Mouse (Mus musculus) testis, postnatal 10 days (tissue): Measurements from ENCODE around the gene Atp4a.
"Not testable (repeated sequence)": the region's sequence is repeated elsewhere in the genome, so short reads cannot be mapped to it uniquely, and the experiment has no call there.

Source experiments
- DNase-seq: peaks from one replicate; pipeline ENCODE4 v3.0.0; 2021; ENCODE audit warnings: low spot score

The Atp4a gene

DNA sequence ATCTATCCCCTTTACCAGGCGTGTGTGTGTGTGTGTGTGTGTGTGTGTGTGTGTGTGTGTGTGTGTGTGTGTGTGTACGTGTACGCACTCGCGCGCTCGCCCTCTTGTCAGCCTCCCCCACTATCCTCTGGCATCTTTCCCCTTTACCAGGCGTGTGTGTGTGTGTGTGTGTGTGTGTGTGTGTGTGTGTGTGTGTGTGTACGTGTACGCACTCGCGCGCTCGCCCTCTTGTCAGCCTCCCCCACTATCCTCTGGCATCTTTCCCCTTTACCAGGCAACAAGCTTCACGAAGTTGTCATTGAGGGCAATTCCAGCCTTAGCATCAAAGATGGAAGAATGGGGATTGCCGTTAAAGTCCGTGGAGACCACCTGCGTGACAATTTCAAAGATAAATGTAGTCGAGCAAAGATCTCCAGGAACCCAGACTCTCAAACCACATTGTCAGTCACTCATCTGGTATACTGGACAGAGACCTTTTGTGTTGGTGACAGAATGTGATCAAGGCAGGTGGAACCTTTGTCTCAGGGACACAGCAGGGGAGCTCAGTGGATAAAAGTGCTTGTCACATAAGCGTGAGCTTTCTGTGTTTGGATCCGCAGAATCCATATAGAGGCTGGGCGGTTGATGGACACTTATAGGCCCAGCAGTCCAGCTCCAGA is 18.2 kb downstream of the Atp4a start:
- DNase-seq = not testable (repeated sequence)

DNA sequence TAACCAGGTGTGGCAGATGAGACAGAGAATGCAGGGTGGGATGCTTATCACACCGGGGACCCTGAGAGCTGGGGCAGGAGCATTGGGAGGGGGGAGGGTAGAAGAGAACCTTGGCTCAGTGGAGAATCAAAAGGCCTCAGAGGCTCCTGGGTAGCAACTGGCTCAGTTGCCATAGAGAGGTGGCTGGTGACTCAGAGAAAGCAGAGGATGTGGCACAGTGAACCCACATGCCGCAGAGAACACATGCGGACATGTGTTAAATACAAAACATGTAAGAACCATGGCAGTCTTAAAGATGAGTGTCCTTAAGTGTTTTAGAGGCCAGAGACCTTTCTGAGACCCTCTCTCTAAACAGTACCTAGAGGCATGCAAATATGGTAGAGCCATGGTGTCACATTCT is 24.2 kb downstream of the Atp4a start:
- DNase-seq = no peak

DNA sequence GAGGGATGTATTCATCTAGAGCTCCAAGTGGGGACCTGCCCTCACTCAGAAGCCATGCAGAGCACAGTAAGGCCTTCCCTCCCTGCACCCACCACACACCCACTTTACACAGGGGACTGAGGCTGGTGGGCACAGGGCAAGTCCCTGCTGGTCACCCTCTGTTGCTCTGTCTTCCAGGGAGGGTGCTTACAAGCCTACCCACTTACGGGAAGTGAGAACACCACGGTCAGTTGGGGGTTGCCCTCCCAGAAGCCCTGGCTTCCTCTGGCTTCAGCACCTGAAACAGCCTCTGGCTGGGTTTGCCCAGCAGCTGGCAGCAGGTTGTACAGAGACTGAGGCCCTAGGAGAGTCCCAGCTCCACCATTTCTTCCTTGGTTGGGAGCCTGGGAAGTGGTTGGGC is 30.6 kb downstream of the Atp4a start:
- not testable (repeated sequence) for DNase-seq

DNA sequence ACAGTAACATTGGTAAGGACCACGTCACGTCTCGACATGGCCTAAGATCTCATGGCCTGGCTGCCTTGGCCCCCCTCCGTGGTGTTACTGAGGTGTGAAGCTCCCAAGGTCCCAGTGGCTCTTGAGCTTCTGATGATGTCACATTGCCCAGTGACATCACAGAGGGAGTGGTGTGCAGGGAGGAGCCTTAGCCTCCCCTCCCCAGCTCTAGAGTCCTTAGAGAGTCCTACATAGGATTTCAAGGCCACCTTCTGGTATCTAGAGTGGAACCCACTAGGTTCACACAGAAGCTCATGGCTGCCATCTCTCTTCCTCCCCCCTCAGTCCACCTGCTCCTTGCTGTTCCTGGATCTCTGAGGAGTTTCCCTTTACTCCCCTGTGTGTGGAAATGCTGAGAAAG is 31.6 kb downstream of the Atp4a start, which contains the start of gene Gapdhs:
Gene Gapdhs, minus strand, starts transcription at position 65 of the 400 bp plus-strand sequence.
- DNase-seq = not testable (repeated sequence)

DNA sequence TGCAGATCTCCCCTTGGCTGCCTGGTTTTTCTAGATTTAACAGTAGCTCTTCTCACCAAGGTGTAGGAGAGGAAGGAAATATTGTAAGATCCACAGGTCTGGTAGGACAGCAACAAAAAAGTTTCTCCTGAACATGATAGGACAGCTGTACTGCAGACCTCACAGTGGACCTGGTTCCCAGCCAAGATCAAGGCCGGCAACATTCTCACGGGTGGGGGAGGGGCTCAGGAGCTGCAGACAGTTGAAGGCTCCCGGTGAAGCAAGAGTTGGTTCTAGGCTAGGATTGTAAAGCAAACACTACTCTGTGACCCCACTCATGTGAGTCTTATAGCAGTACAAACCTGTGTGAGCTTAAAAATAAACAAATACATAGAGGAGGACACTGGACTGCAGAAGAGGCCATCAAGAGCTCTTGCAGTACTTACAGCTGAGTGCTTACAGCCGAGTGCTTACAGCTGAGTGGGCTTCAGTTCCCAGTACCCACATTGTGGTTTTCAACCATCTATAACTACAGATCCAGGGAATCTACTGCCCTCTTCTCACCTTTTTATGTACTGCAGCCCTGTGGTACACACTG is 32.1 kb downstream of the Atp4a start:
- DNase-seq = peak; percentile 84

DNA sequence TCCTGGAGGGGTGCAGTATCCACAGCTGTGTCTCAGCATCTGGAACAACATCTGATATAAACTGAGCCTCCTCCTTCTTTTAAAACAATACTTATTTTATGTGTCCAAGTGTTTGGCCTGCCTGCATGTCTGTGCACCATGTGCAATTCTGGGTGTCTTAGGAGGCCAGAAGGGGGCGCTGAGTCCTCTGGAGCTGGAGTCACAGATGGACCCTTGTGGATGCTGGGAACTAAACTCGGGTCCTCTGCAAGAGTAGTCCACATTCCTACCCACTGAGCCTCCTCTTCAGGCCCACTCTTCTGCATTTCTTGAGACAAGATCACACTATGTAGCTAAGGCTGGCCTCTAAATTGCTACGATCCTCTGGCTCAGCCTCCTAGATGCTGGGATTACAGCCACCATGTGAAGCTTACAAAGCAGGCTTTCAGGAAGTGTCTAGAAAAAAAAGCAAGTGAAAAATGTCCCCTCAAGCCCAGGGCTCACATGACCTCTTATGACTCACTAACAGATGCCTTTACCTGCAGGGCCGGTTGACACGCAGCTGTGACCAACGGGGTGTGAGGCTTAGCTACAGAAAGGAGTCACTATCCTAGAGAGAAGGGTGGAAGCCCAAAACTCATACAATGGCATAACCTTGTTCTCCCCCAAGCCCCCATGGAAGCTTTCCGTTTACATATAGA is 35.7 kb downstream of the Atp4a start:
- no peak for DNase-seq

DNA sequence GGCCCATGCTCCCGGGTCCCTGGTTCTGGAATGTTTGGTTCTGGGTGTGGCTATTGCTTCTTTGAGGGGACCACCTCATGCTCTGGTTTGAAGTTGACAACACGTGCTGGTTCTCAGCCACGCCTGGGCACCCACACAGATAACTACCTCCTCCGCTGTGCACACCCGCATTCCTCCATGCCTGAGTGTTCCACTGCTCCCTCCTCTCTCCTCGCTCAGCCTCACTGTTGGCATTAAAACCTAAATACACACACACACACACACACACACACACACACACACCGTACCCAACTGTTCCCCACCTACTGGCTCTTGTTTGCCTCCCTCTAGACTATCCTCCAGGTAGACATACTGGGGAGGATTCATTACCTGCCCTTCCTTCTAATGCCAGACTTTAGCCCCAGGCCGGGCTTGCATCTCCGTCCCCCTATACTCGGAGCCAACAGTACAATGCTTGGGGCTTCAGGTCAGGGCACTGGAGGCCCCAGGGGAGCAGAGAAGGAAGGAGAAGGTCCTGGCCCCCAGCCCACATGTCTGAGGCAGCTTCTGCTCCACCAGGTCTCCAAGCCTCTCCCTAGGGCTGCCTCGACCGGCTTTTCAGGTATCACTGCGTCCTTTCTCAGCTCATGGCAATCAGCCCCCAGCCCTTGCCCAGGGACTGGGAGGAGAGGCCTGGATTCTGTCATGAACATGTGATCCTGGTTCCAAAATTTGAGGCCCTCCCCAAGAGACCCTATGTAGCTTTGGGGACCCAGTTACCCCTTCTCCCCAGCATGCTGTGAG is 38.0 kb downstream of the Atp4a start:
- DNase-seq = no peak

DNA sequence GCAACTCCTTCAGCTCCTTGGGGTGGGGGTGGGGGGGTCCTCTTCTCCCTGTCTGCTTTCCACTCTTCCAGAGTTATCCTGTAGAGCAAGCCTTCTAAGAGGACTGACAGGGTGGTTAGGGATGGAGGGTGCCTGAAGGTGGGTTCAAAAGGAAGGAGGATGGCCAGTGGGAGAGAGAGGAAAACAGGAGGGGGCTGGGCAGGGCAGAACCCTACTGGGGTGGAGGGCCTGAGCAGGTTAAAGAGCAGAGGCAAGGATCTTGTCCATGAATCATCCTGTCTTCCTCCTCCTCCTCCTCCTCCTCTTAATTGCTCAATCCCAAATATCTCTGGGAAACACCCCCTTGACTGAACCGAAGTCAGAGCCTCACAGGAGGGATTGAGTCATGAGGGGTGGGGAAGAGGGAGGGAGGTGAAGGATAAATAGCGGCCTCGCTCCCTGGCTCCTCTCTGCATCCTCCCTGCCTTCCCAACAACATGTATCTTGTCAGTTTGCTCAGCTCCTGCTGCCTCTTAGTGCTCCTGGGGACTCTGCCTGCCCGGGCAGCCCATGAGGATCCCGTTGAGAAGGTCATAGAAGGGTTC is 39.2 kb downstream of the Atp4a start, which contains the start of gene Sbsn:
Gene Sbsn, plus strand, starts transcription at position 386 of the 584 bp plus-strand sequence.
- no peak for DNase-seq

DNA sequence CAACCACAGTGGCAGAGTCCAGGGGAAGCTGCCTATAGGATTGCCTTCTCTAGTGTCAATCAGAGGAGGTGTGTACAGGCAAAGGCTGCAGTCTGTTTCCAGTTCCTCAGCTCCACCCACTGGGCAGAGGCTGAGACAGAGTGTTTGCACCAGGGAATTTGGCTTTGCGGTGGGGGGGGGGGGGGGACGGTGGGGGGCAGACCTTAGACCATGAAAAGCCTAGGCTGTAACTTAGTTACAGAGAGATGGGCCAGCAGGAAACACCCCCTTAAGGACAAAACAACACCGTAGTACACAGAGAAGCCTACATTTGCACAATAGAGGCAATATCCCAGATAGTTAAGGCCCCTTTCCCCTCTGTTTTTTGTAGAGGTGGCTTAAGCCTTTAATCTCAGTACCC is 45.0 kb downstream of the Atp4a start:
- DNase-seq = no peak

DNA sequence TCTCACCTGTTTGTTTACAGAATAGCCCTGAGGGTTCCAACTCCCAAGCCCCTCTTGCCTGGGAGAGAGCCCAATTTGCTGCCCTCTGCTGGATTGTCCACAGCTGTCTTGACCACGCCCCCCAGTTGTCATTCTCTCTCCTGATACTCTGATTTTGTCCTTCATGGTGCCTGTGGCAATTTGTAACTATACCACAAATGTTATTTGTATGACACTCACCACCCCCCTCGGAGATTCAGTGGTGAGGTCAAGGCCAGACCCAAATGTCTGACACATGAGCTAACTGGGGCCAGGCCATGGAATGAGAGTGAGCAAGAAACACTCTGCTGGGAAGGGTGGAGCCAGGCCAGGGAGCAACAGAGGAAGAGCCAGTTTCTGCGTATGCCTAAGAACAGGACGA is 46.8 kb downstream of the Atp4a start:
- peak; percentile 82 for DNase-seq

DNA sequence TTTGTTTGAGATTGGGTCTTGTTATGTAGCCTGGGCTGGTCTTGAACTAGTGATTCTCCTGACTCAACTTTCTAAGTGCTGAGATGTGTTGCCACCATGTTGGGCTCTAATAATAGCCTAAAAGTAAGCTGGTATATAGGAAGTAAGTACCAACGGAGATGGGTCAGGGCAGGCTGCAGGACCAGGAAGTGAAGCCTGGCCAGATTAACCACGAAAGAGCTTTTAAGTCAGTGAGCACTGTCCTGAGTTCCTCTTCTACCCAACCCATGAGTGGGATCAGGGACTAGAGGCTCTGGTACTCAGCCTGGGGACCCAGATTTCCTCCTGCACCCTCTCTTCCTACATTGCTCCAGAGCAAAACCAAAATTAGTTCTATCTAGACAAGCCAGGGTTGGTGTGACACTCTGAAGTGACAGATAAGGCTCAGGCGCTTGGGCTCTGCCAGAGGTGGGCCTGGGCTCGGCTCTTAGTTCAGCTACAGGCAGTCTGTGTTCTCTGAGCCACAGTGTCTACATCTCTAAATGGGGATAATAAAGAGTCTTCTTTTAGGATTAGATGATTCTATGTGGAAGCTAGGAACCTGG is 49.9 kb downstream of the Atp4a start:
- DNase-seq = no peak

DNA sequence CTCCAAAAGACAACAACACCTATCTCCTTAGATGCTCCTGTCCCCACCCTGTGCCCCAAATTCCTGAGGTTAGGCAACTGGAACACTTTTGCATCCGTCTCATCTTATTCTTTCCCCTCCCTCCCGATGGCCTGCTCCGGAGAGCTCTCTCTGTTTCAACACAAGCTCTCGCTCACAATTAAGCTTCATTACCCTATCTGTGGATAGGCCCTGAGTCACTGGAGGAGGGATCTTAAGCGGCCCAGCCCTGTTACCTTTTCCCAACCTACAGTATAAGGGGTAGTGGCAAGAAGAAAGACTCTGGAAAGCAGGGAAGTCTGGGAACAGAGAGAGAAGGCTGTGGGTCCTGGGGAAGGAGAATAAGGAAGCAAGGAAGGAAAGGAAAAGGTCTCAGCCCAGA is 51.4 kb downstream of the Atp4a start, which contains the start of gene Dmkn:
Gene Dmkn, plus strand, starts transcription at position 301 of the 400 bp plus-strand sequence.
- no peak for DNase-seq

DNA sequence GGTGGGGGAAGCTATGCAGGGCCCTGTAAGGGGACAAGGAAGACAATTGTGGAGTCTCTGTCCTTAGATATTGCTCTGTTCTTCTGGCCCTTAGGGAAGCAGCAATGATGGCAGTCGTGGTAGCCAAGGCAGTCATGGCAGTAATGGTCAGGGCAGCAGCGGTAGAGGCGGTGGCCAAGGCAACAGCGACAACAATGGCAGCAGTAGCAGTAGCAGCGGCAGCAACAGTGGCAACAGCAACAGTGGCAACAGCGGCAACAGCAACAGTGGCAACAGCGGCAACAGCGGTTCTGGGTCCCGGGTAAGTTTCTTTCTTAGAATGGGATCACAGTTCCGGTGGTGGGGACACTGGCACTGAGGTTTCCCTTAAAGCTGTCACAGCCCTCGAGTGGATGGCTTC is 53.2 kb downstream of the Atp4a start:
- no peak for DNase-seq

DNA sequence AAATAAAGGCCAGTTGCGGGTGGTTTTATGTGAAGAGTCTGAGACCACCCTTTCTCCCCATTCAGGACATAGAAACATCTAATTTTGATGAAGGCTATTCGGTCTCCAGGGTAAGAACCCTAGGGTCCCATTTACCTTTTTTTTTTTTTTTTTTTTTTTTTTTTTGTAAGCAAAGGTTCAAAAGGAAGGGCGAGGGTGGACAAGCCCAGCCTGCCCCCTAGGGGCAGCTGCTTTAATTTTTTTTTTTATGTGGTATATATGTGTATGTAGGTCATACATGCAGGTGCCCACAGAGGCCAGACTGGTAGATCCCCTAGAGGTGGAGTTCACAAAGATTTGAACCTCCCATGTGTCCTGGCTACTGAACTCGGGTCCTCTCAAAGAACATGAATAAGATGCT is 54.4 kb downstream of the Atp4a start:
- DNase-seq = no peak

DNA sequence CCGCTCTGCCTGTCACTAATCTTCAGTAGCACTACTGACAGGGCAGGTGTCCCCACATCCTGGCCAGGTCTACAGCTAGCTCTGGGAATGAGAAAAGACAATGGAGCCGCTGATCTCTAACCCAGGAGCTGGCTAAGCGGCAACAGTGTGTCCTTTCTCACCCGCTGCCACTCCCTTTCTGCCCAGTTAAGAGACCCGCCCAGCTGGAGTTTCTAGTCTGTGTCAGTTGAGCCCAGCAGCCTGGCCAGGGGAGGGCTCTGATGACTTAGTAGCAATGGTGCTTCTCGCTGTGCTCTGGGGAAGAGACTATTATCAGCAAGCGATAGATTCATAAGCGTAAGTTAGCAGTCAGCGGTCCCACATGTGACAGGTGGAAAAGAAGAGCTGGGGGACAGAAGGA is 57.2 kb downstream of the Atp4a start:
- DNase-seq = peak; percentile 65
